Comparison of ENCODE assay signal across 12 mouse cellular contexts in the genomic region with DNA sequence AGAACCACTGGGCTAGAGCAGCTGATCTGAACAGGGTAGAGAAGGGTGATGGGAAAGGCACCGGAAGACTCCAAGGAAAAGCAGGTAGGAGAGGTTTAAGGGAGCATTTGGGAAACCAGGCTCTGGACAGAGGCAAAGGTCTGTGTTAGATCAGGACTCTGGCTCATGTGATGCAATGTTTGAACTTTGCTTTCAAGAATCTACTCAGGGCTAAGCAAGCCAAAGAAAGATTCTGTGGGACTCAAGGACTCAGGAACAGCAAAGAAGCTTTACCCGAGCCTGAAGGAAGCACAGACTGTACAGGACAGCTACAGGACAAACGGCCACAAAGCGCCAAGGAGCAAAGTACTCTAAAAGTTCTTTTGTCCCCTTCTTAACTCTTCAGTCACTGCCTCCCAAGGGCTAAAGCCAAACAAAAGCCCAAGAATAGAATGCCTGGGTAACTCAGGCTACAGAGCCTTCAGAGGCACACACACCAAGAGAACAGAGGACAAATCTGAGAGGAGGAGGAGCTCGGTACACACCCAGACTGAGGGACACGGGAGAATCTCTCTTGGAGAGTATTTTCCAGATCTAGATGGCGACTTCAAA.
DNase-seq lines count a peak whose midpoint lies in the region; ATAC-seq and TF ChIP-seq lines count a peak whose summit lies in the region.
"Had no signal": no experiment of that assay in that cellular context is flagged by ENCODE, and none has a peak within 500 bp of the region (broad histone marks: within the 10 kb centered on the region; RNA-seq: fewer than 3 reads in every experiment).

No protein-coding gene starts in this region.

- H3K36me3 ChIP-seq in heart, embryonic 15.5 days: no peaks in the 10 kb centered on the region
- no peaks in the 10 kb centered on the region for H3K36me3 ChIP-seq in lung, embryonic 14.5 days (ENCODE audit: insufficient read depth)
- no peaks in the 10 kb centered on the region for H3K36me3 ChIP-seq in liver, embryonic 13.5 days
- H3K36me3 ChIP-seq: embryonic facial prominence, embryonic 15.5 days; hindbrain, embryonic 15.5 days had no signal

- H3K9me3 ChIP-seq in heart, embryonic 15.5 days (replicated peaks): no peaks in the 10 kb centered on the region
- H3K9me3 ChIP-seq in lung, embryonic 14.5 days (ENCODE audit: low read depth, low read length): no peaks in the 10 kb centered on the region
- no peaks in the 10 kb centered on the region for H3K9me3 ChIP-seq in liver, embryonic 13.5 days (replicated peaks)
- H3K9me3 ChIP-seq: embryonic facial prominence, embryonic 15.5 days; hindbrain, embryonic 15.5 days had no signal

- H3K9ac ChIP-seq in heart, embryonic 15.5 days: no peak overlapping the region
- H3K9ac ChIP-seq in lung, embryonic 14.5 days: no peak overlapping the region
- H3K9ac ChIP-seq in liver, embryonic 13.5 days: no peak overlapping the region
- H3K9ac ChIP-seq: embryonic facial prominence, embryonic 15.5 days; hindbrain, embryonic 15.5 days had no signal

- H3K27ac ChIP-seq in heart, embryonic 15.5 days: 0 out of 2 replicates have a peak overlapping the region, but pooled peaks have one; percentile 12
- 0 out of 2 replicates have a peak overlapping the region, but pooled peaks have one; percentile 32 for H3K27ac ChIP-seq in lung, embryonic 14.5 days (ENCODE audit: low read depth)
- H3K27ac ChIP-seq in liver, embryonic 13.5 days: peak overlapping the region; percentile 34; the same call in 1 of the 2 replicates
- H3K27ac ChIP-seq: embryonic facial prominence, embryonic 15.5 days; hindbrain, embryonic 15.5 days; macrophage had no signal

- WGBS in heart, embryonic 15.5 days: 62% methylated on average over 7 of the region's 7 CpGs
- 57% methylated on average over 7 of the region's 7 CpGs for WGBS in lung, embryonic 14.5 days
- 66% methylated on average over 7 of the region's 7 CpGs for WGBS in liver, embryonic 13.5 days (ENCODE audit: insufficient replicate concordance)

- no peak overlapping the region for H3K4me3 ChIP-seq in heart, embryonic 15.5 days
- no peak overlapping the region for H3K4me3 ChIP-seq in lung, embryonic 14.5 days (ENCODE audit: low read depth, low read length)
- no peak overlapping the region for H3K4me3 ChIP-seq in liver, embryonic 13.5 days (replicated peaks)
- H3K4me3 ChIP-seq: embryonic facial prominence, embryonic 15.5 days; hindbrain, embryonic 15.5 days had no signal

- TF ChIP-seq CTCF in lung, embryonic 14.5 days (IDR thresholded peaks at IDR 0.05; ENCODE audit: low read depth): no peak

- no peak for ATAC-seq in heart, embryonic 15.5 days (replicated peaks; ENCODE audit: insufficient number of reproducible peaks, insufficient read depth, low FRiP score, low read depth)
- ATAC-seq in lung, embryonic 14.5 days (ENCODE audit: insufficient read depth): no peak
- no peak for ATAC-seq in liver, embryonic 13.5 days (ENCODE audit: low read depth)
- no peak for ATAC-seq in erythroblast, adult 5-6 weeks (replicated peaks; ENCODE audit: low FRiP score, poor library complexity, severe bottlenecking)

- peaks cover 22% of the 10 kb centered on the region for H3K4me1 ChIP-seq in heart, embryonic 15.5 days (replicated peaks)
- peaks cover 7% of the 10 kb centered on the region for H3K4me1 ChIP-seq in lung, embryonic 14.5 days (ENCODE audit: insufficient read depth)
- peaks cover 43% of the 10 kb centered on the region for H3K4me1 ChIP-seq in liver, embryonic 13.5 days (replicated peaks)

- no peak for DNase-seq in heart, adult 9 months (ENCODE audit: low spot score in 2 of 2)
- no peak for DNase-seq in lung, embryonic 14.5 days
- DNase-seq in lung, postnatal 10 days: no peak
- DNase-seq in liver, embryonic 13.5 days: no peak
- peak; percentile 71 for DNase-seq in yolk sac, embryonic 10.5 days (ENCODE audit: low spot score)
- no peak for DNase-seq in B cell, adult 2 months

- no peaks in the 10 kb centered on the region for H3K27me3 ChIP-seq in heart, embryonic 15.5 days
- no peaks in the 10 kb centered on the region for H3K27me3 ChIP-seq in lung, embryonic 14.5 days (ENCODE audit: insufficient read depth, low read length)
- no peaks in the 10 kb centered on the region for H3K27me3 ChIP-seq in liver, embryonic 13.5 days
- H3K27me3 ChIP-seq: CH12.LX; embryonic facial prominence, embryonic 15.5 days; hindbrain, embryonic 15.5 days had no signal

- H3K4me2 ChIP-seq in heart, embryonic 15.5 days: no peak overlapping the region
- no peak overlapping the region for H3K4me2 ChIP-seq in lung, embryonic 14.5 days
- H3K4me2 ChIP-seq in liver, embryonic 13.5 days: peak overlapping the region; percentile 13
- H3K4me2 ChIP-seq: embryonic facial prominence, embryonic 15.5 days; hindbrain, embryonic 15.5 days had no signal
